Mouse (Mus musculus): Measurements from ENCODE around the gene Nfasc. TPM values are rescaled to one million over a fixed set of nuclear protein-coding genes. Genes with fewer than 3 reads are reported as not detected.
A peak's percentile ranks its signal among the peaks of the same experiment; 100 is the strongest.

Gene Nfasc
- polyA plus RNA-seq, 1 experiment from 2014 or later, result 1.9 TPM

DNA sequence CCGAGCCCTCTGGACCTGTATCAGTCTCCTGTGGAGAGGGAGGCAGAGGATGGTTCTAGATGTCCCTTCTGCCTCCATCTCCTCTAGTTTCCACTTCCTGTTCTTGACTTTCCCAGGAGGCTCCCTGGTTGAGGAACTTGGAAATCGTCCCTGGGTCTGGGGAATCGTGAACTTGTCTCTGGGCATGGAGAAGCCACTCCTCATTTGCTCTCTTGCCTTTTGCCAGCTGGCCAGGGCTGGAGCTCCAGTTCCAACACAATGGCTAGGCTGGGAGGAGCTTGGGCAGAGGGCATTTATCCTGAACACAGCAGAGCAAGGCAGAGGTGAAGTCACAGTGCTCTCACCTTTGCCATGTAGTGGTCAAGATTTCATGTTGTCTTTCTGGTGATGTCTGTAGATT is 205.2 kb downstream of the Nfasc start:
- H3K27ac ChIP-seq (replicated peaks), result no peak overlapping the region
- H3K4me1 ChIP-seq, result peaks cover 19% of the 10 kb centered on the region
- peaks cover 33% of the 10 kb centered on the region for H3K27me3 ChIP-seq
- no peak overlapping the region for H3K4me2 ChIP-seq (replicated peaks)
- WGBS, result 76% methylated on average over 3 of the region's 3 CpGs
- H3K36me3 ChIP-seq, result no peaks in the 10 kb centered on the region
- H3K9me3 ChIP-seq (replicated peaks), result no peaks in the 10 kb centered on the region
- H3K4me3 ChIP-seq (replicated peaks), result no peak overlapping the region
- ATAC-seq (ENCODE audit: insufficient number of reproducible peaks, low FRiP score, low TSS enrichment, low read depth), result no peak
- H3K9ac ChIP-seq, result no peak overlapping the region

DNA sequence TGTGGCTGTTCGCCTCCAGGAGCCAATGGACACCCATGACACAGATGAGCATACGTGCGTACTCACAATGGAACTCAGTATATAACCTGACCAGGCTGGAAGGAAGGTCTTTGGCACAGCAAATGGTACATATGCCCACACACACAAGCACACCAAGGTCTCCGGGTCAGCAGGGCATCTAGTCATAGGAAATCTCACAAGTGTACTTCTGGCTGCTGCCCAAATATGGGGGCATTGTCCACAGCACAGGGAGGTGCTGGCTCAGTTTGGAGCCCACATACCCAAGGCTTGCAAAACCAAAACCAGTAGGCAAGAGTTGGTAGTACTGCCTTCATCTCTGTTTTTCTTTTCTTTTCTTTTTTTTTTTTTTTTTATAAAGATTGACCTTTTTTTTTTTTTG is 206.1 kb downstream of the Nfasc start:
- H3K9ac ChIP-seq, result no peak overlapping the region
- no peak overlapping the region for H3K4me2 ChIP-seq (replicated peaks)
- WGBS, result 85% methylated on average over 4 of the region's 4 CpGs
- no peak overlapping the region for H3K4me3 ChIP-seq (replicated peaks)
- H3K9me3 ChIP-seq (replicated peaks), result no peaks in the 10 kb centered on the region
- peaks cover 24% of the 10 kb centered on the region for H3K4me1 ChIP-seq
- H3K27me3 ChIP-seq, result peaks cover 24% of the 10 kb centered on the region
- ATAC-seq (ENCODE audit: insufficient number of reproducible peaks, low FRiP score, low TSS enrichment, low read depth), result no peak
- no peak overlapping the region for H3K27ac ChIP-seq (replicated peaks)
- H3K36me3 ChIP-seq, result no peaks in the 10 kb centered on the region

DNA sequence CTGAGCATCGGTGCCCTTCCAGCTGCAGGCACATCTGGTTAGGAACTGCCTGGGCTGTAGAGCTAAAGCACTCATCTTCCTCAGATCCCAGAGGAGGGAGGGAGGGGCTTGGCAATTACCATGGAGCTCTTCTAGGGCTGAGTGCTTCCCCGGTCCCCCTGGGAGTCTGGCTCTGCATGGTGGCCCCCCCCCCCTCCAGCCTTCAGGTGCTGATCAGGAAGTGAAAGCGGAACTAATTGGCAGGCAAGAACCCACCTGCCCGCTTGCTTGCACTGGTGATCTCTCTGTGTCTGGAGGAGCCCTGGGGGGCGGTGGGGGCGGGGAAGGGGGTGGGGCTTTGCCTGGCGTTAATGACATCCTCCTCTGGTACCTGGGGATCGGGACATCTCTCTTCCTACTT is 207.8 kb downstream of the Nfasc start:
- Histone ChIP-seq H3K4me1 (peaks cover 26% of the 10 kb centered on the region), H3K9me3 (replicated peaks) (no peaks in the 10 kb centered on the region), H3K36me3 (no peaks in the 10 kb centered on the region), H3K27me3 (peaks cover 12% of the 10 kb centered on the region), H3K27ac (replicated peaks) (no peak overlapping the region), H3K4me2 (replicated peaks) (no peak overlapping the region; the same call in 1 of the 2 replicates), H3K4me3 (replicated peaks) (no peak overlapping the region), H3K9ac (no peak overlapping the region)
- peak; percentile 69 for ATAC-seq (ENCODE audit: insufficient number of reproducible peaks, low FRiP score, low TSS enrichment, low read depth)
- 3% methylated on average over 8 of the region's 8 CpGs for WGBS

DNA sequence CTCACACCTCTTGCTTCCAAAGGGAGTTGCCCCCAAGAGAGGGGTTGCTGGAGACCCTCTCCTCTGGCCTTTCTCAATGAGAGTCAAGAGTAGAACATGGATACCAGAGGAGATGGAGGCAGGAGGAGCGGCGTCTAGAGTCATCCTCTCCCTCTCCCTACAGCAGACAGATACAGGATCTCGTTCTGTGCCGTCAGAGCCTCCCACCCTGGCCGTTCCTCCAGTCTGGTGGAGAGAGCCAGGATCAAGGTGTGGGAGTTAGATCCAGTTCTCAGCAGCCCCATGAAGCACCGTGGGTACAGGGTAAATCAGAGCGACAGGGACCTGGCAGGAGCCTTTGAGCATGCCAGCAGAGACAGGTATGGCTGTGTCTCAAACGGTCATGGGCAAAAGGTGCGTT is 209.1 kb downstream of the Nfasc start:
- peaks cover 9% of the 10 kb centered on the region for H3K27me3 ChIP-seq
- H3K4me3 ChIP-seq (replicated peaks), result no peak overlapping the region
- no peak overlapping the region for H3K4me2 ChIP-seq (replicated peaks)
- no peak overlapping the region for H3K27ac ChIP-seq (replicated peaks)
- no peak for ATAC-seq (ENCODE audit: insufficient number of reproducible peaks, low FRiP score, low TSS enrichment, low read depth)
- peaks cover 26% of the 10 kb centered on the region for H3K4me1 ChIP-seq
- 52% methylated on average over 9 of the region's 9 CpGs for whole genome bisulfite sequencing
- no peaks in the 10 kb centered on the region for H3K36me3 ChIP-seq
- no peaks in the 10 kb centered on the region for H3K9me3 ChIP-seq (replicated peaks)
- H3K9ac ChIP-seq, result no peak overlapping the region

DNA sequence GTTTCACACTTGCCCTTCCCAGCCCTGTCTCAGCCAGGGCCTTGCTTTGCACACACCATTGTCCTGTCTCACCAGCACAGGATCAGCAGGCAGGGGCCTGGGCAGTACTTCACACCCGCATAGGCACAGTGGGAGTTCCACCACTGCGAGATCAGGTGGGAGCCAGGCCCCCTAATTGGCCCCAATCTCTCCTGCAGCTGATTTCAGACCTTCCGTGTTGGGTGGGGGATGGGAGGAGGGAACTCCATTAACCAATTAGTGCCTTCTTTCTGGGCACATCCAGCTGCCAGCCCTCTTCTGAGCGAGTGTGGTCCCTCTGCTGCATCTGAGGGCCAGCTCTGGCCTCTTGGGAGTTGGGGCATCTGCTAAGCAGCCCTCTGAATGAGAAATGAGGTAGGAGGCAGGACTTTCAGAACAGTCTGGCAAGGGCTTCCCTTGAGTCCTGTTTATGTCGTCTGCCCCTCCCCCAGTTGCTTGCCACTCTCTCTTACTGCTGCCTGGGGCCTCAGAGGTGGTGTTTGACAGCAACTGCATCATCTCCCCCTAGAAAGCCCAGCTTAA is 210.9 kb downstream of the Nfasc start:
- peak; percentile 61 for ATAC-seq (ENCODE audit: insufficient number of reproducible peaks, low FRiP score, low TSS enrichment, low read depth)
- peaks cover 9% of the 10 kb centered on the region for H3K27me3 ChIP-seq
- H3K4me3 ChIP-seq (replicated peaks), result no peak overlapping the region
- H3K4me1 ChIP-seq, result peaks cover 32% of the 10 kb centered on the region
- no peak overlapping the region for H3K9ac ChIP-seq
- no peaks in the 10 kb centered on the region for H3K9me3 ChIP-seq (replicated peaks)
- 5% methylated on average over 5 of the region's 5 CpGs for WGBS
- no peak overlapping the region for H3K4me2 ChIP-seq (replicated peaks)
- no peaks in the 10 kb centered on the region for H3K36me3 ChIP-seq
- H3K27ac ChIP-seq (replicated peaks), result no peak overlapping the region

DNA sequence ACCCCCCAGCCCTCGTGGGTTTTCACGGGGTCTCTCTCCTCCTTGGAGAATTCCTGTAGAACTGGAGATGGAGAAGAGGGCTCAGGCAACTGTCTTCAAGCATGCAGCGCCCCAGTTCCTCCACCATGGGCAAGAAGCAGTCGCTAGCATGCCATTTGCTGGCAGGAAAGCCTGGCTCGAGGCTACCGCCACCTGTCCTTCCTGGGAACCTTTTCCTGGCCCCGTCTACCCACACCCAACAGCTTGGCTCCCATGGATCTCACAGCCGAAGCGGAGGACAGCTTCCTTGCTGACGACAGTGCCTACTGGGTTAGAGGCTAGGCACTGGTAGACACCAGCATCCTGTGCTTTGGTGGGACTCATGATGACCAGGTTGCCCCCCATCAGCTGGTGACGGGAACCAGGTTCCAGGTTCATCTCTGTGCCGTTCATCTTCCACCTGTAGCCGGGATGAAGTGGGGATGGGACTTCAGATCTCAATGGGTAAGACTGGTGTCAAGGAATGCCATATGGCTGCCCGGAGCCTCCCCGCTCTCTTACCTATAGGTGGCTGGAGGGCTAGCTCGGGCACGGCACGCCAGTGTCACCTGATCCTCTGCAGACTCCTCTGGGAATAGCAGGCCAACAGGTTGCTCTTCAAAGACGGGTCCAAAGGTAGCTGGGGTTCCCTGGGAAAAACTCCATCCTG is 212.8 kb downstream of the Nfasc start:
- 80% methylated on average over 19 of the region's 19 CpGs for WGBS
- no peaks in the 10 kb centered on the region for H3K36me3 ChIP-seq
- H3K4me2 ChIP-seq (replicated peaks), result no peak overlapping the region
- peaks cover under 1% of the 10 kb centered on the region for H3K27me3 ChIP-seq
- H3K4me3 ChIP-seq (replicated peaks), result no peak overlapping the region
- no peaks in the 10 kb centered on the region for H3K9me3 ChIP-seq (replicated peaks)
- no peak overlapping the region for H3K27ac ChIP-seq (replicated peaks)
- ATAC-seq (ENCODE audit: insufficient number of reproducible peaks, low FRiP score, low TSS enrichment, low read depth), result no peak
- H3K4me1 ChIP-seq, result peaks cover 28% of the 10 kb centered on the region
- H3K9ac ChIP-seq, result no peak overlapping the region

DNA sequence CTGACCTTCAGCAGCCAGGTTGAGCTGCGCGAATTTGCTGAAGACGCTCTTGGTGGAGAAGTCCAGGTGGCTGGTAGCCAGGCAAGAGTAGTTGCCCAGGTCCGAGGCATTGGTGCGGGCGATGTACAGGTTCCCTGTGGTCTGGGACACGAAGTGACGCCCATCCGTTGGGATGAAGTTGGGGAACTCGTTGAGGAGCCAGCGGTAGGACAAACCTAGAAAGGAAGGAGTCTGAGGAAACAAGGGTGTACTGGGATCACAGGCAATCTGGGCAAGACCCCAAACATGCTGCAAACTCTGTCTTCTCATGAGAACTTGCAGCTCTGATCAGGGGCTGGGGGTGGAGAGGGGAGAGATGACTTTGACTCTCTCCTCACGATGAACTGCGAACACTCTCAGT is 213.5 kb downstream of the Nfasc start:
- no peaks in the 10 kb centered on the region for H3K9me3 ChIP-seq (replicated peaks)
- H3K4me3 ChIP-seq (replicated peaks), result no peak overlapping the region
- H3K4me2 ChIP-seq (replicated peaks), result no peak overlapping the region
- H3K36me3 ChIP-seq, result no peaks in the 10 kb centered on the region
- 93% methylated on average over 13 of the region's 13 CpGs for WGBS
- ATAC-seq (ENCODE audit: insufficient number of reproducible peaks, low FRiP score, low TSS enrichment, low read depth), result no peak
- H3K4me1 ChIP-seq, result peaks cover 25% of the 10 kb centered on the region
- H3K27me3 ChIP-seq, result no peaks in the 10 kb centered on the region
- H3K27ac ChIP-seq (replicated peaks), result no peak overlapping the region
- H3K9ac ChIP-seq, result no peak overlapping the region

DNA sequence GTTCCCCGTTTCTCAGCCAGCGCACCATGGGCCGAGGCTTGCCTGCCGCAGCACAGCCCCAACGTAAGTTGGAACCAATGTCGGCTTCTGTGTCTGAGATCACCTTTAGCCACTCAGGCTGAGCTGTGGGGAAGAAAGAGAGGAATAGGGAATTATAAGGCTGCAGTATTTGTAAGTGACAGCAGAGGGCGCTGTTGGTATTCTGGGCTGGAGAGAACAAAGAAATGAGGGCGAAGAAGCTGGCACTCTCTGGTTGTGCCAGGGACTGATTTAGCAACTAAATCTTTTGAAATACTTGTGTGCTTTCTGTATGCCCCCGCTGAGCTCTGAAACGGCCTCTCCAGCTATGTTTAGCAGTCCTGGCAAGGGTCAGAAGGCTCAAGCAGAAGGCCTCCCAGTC is 215.8 kb downstream of the Nfasc start:
- Histone ChIP-seq H3K4me2 (replicated peaks) (no peak overlapping the region), H3K27ac (replicated peaks) (no peak overlapping the region), H3K27me3 (no peaks in the 10 kb centered on the region), H3K36me3 (no peaks in the 10 kb centered on the region), H3K4me3 (replicated peaks) (no peak overlapping the region), H3K9me3 (replicated peaks) (no peaks in the 10 kb centered on the region), H3K4me1 (peaks cover 17% of the 10 kb centered on the region), H3K9ac (no peak overlapping the region)
- no peak for ATAC-seq (ENCODE audit: insufficient number of reproducible peaks, low FRiP score, low TSS enrichment, low read depth)
- WGBS, result 2% methylated on average over 10 of the region's 10 CpGs

DNA sequence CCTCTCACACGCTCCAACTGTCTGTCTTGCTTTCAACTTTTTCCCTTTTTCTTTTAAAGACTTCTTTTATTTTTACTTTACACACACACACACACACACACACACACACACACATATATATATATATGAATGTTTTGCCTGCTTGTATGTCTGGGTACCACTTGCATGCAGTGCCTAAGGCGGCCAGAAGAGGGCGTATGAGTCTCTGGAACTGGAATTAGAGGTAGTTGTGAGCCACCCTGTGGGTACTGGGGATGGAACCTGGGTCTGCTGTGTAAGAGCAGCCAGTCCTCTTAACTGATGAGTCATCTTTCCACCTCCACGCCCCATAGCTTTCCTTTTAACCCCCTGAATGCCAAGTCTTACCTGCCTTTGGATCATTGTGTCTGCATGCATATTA is 217.7 kb downstream of the Nfasc start:
- H3K27me3 ChIP-seq, result no peaks in the 10 kb centered on the region
- H3K4me2 ChIP-seq (replicated peaks), result no peak overlapping the region
- H3K4me1 ChIP-seq, result peaks cover 19% of the 10 kb centered on the region; the same call in 1 of the 2 replicates
- 20% methylated on average over 4 of the region's 4 CpGs for WGBS
- no peaks in the 10 kb centered on the region for H3K36me3 ChIP-seq
- no peaks in the 10 kb centered on the region for H3K9me3 ChIP-seq (replicated peaks)
- H3K4me3 ChIP-seq (replicated peaks), result no peak overlapping the region
- ATAC-seq (ENCODE audit: insufficient number of reproducible peaks, low FRiP score, low TSS enrichment, low read depth), result no peak
- no peak overlapping the region for H3K9ac ChIP-seq
- H3K27ac ChIP-seq (replicated peaks), result no peak overlapping the region

DNA sequence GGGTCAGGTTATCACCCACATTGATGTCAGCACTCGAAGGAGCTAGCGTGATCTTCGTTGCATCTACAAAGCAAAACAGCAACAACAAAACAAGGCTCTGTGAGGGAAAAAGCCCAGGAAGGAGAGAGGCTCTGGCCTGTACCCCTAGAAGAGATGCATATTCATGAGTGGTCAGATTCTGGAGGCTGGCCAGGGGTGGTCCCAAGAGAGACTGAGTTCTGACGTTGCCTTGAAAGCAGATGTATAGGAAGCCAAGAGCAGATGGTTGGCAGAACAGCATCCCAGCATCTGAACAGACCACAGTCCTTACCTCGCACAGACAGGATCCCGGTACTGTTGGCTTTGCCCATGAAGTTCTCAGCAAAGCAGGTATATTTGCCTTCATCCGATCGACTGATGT is 218.5 kb downstream of the Nfasc start:
- Histone ChIP-seq H3K4me2 (replicated peaks) (no peak overlapping the region), H3K9me3 (replicated peaks) (no peaks in the 10 kb centered on the region), H3K4me1 (peaks cover 19% of the 10 kb centered on the region; the same call in 1 of the 2 replicates), H3K27ac (replicated peaks) (no peak overlapping the region), H3K4me3 (replicated peaks) (no peak overlapping the region), H3K36me3 (no peaks in the 10 kb centered on the region), H3K9ac (no peak overlapping the region), H3K27me3 (no peaks in the 10 kb centered on the region)
- WGBS, result 71% methylated on average over 8 of the region's 8 CpGs
- ATAC-seq (ENCODE audit: insufficient number of reproducible peaks, low FRiP score, low TSS enrichment, low read depth), result no peak

DNA sequence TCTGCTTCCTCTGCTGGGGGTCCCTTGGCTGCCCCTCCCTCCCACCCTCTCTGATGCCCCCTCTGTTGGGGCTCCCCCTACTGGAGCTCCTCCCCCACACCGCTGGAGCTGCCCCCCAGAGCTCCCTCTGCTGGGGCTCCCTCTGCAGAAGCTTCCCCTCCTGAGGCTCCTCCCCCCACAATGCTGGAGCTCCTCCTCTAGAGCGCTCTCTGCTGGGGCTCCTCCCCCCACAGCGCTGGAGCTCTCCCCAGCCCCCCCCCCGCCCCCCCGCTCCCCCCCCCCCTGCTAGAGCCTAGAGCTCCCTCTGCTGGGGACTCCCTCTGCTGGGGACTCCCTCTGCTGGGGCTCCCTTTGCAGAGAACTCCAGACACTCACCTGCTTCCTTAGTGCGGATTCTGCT is 220.8 kb downstream of the Nfasc start:
- Histone ChIP-seq H3K4me2 (replicated peaks) (no peak overlapping the region), H3K4me3 (replicated peaks) (no peak overlapping the region), H3K27ac (replicated peaks) (no peak overlapping the region), H3K4me1 (peaks cover 13% of the 10 kb centered on the region; the same call in 1 of the 2 replicates), H3K27me3 (no peaks in the 10 kb centered on the region), H3K9ac (no peak overlapping the region), H3K36me3 (no peaks in the 10 kb centered on the region), H3K9me3 (replicated peaks) (no peaks in the 10 kb centered on the region)
- WGBS, result 38% methylated on average over 2 of the region's 6 CpGs
- peak; percentile 66 for ATAC-seq (ENCODE audit: insufficient number of reproducible peaks, low FRiP score, low TSS enrichment, low read depth)

DNA sequence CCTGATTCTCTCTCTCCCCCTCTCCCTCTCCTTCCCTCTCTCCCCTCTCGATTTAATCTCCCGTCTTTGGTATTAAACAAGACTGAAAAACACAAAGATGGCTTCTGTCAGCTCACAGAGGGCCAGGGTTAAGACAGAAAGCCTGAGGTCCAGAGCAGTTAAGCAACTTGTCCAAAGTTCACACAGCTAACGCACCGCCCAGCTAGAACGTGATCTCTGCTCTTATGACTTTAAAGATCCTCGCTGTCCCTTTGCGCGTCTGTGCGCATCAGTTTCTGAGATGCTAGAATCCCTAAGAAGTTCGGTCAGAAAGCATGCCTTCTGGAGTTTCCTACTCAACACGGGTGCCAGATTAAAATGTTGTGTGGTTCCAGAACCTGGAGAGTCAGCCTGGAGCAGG is 221.9 kb downstream of the Nfasc start:
- H3K4me2 ChIP-seq (replicated peaks), result no peak overlapping the region
- 88% methylated on average over 11 of the region's 11 CpGs for WGBS
- no peaks in the 10 kb centered on the region for H3K27me3 ChIP-seq
- H3K27ac ChIP-seq (replicated peaks), result no peak overlapping the region
- no peak overlapping the region for H3K4me3 ChIP-seq (replicated peaks)
- H3K9ac ChIP-seq, result no peak overlapping the region
- no peak for ATAC-seq (ENCODE audit: insufficient number of reproducible peaks, low FRiP score, low TSS enrichment, low read depth)
- H3K9me3 ChIP-seq (replicated peaks), result no peaks in the 10 kb centered on the region
- H3K4me1 ChIP-seq, result peaks cover 11% of the 10 kb centered on the region; the same call in 1 of the 2 replicates
- no peaks in the 10 kb centered on the region for H3K36me3 ChIP-seq
